Mouse (Mus musculus) neural tube, embryonic 13.5 days (tissue): ENCODE results near the gene Cdca7. TPM values are rescaled to one million over a fixed set of nuclear protein-coding genes. Genes with fewer than 3 reads are reported as not detected.

Experiments used
- ATAC-seq: fragments of 200-750 bp; cut with Nextera tagmentation; 2 replicates; pipeline ENCODE4 v1.8.0; 2017; ENCODE audit warnings: low read depth, mild to moderate bottlenecking, moderate TSS enrichment, moderate library complexity
- H3K27ac ChIP-seq: fragments of 300-500 bp; sonication (generic); replicated peaks from 2 replicates; pipeline ENCODE4 v1.5.1; 2015; ENCODE audit warnings: moderate library complexity, mild to moderate bottlenecking, inconsistent platforms
- H3K27me3 ChIP-seq: fragments of 300-500 bp; sonication (generic); 2 replicates; pipeline ENCODE4 v1.6.1; 2015; ENCODE audit warnings: mild to moderate bottlenecking, inconsistent platforms
- H3K36me3 ChIP-seq: fragments of 300-500 bp; sonication (generic); 2 replicates; pipeline ENCODE4 v1.6.1; 2015; ENCODE audit warnings: mild to moderate bottlenecking, inconsistent platforms
- H3K4me1 ChIP-seq: fragments of 300-500 bp; sonication (generic); replicated peaks from 2 replicates; pipeline ENCODE4 v1.6.1; 2015; ENCODE audit warnings: inconsistent platforms
- H3K4me2 ChIP-seq: fragments of 300-500 bp; sonication (generic); 2 replicates; pipeline ENCODE4 v1.6.1; 2015; ENCODE audit warnings: inconsistent platforms, mild to moderate bottlenecking, moderate library complexity
- H3K4me3 ChIP-seq: fragments of 300-500 bp; sonication (generic); 2 replicates; pipeline ENCODE4 v1.5.1; 2015; ENCODE audit warnings: mild to moderate bottlenecking, inconsistent platforms
- H3K9ac ChIP-seq: fragments of 300-500 bp; sonication (generic); 2 replicates; pipeline ENCODE4 v1.6.1; 2015; ENCODE audit warnings: moderate library complexity, mild to moderate bottlenecking, inconsistent platforms
- H3K9me3 ChIP-seq: fragments of 300-500 bp; sonication (generic); 2 replicates; pipeline ENCODE4 v1.6.1; 2016; ENCODE audit warnings: inconsistent platforms
- whole genome bisulfite sequencing: fragments of 180-500 bp; shearing (Covaris S2); methylation state at CpG from one replicate; pipeline ENCODE4 v1.1.7; 2015; 5-methylcytosine and 5-hydroxymethylcytosine counted together
- polyA plus RNA-seq: library from polyadenylated mRNA; unstranded; fragments of >200 nt; fragmentation: Nextera tagmentation; extraction: Ambion mirVana; gene quantifications from 2 replicates; pipeline ENCODE4 v1.2.1, GENCODE M21; 2015

Cdca7 gene
- polyA plus RNA-seq: 24.6 and 36.4 TPM in 2 replicates

GRCm38 (mm10) chr2:72475797-72476485 is at the start of gene Cdca7:
Cdca7 (plus strand) TSS chr2:72476159.
- WGBS: under 1% methylated on average over 58 of the region's 58 CpGs
- Histone ChIP-seq H3K4me2 (peak within 1 kb of the TSS; percentile 91), H3K4me1 (peaks cover 36% of the 10 kb centered on the region), H3K4me3 (peak within 1 kb of the TSS; percentile 85), H3K27ac (peak within 1 kb of the TSS; percentile 71), H3K36me3 (0 out of 2 replicates have a peak, but pooled peaks cover 3% of the 10 kb centered on the region), H3K9me3 (no peaks in the 10 kb centered on the region), H3K9ac (peak within 1 kb of the TSS; percentile 76), H3K27me3 (peaks cover 20% of the 10 kb centered on the region)
- peak; percentile 82 for ATAC-seq

- Histone ChIP-seq H3K27ac (peak overlapping the region; percentile 85), H3K4me1 (peaks cover 45% of the 10 kb centered on the region), H3K4me3 (peak overlapping the region; percentile 9), H3K36me3 (no peaks in the 10 kb centered on the region), H3K9ac (0 out of 2 replicates have a peak overlapping the region, but pooled peaks have one; percentile 41), H3K27me3 (no peaks in the 10 kb centered on the region), H3K9me3 (no peaks in the 10 kb centered on the region), H3K4me2 (peak overlapping the region; percentile 47)
- peak; percentile 94 for ATAC-seq
- WGBS: 3% methylated on average over 8 of the region's 8 CpGs
Measured at GRCm38 (mm10) chr2:72426776-72427175, 49.2 kb upstream of the Cdca7 start.

DNA sequence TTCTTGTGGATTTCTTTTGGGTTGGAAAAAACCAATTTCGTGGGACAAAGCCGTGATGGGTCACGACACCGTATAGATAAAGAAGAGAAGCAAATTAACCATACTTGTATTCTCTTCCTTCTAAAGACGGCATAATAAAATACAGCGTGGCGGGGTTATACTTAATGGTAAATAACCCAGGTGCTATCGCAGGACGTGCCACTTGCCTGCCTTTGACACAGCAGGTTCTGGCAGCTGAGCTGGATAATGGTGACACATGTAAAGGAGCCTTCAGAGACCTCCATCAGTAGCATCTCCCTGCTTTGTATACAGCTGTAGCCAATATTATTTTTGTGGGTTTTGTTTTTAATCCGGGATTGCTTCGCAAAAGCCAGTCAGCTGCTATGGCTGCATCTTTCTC is 48.7 kb upstream of the Cdca7 start:
- WGBS: 25% methylated on average over 11 of the region's 11 CpGs

DNA sequence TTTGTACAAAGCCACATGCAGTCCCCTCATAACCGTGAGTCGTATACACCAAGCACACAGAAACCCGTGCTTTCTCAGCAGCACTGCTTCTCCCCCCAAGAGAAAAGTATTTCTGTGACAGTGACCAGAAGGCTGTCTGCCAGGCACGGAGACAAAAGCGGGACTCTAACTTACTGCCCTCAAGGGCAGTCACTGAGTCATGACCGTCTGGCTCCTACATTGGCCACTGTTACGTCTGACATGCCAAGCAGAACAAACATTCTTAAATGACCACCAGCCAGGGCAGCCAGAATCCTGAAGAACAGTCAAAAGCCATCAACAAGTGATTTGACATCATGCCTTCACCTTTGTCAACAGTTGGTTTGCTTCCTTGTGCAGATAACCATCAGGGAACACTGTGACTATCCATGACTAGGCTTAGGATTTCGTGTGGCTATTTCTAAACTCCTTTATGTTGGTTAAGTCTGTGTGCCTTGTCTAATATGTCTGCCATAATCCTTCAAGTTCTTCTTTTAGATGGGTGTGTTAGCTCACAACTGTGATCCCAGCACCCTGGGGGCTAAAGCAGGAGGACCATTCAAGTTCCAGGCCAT is 36.9 kb upstream of the Cdca7 start:
- WGBS: 74% methylated on average over 8 of the region's 8 CpGs
- Histone ChIP-seq H3K4me3 (no peak overlapping the region), H3K27me3 (no peaks in the 10 kb centered on the region), H3K36me3 (no peaks in the 10 kb centered on the region), H3K4me2 (no peak overlapping the region), H3K9ac (no peak overlapping the region), H3K4me1 (peaks cover 5% of the 10 kb centered on the region; the same call in 1 of the 2 replicates), H3K9me3 (no peaks in the 10 kb centered on the region), H3K27ac (no peak overlapping the region)
- no peak for ATAC-seq

More for the DNA sequence above, 48.7 kb upstream of the Cdca7 start:
- 0 out of 2 replicates have a peak overlapping the region, but pooled peaks have one; percentile 36 for H3K9ac ChIP-seq
- ATAC-seq: peak; percentile 89
- peaks cover 45% of the 10 kb centered on the region for H3K4me1 ChIP-seq
- H3K4me2 ChIP-seq: peak overlapping the region; percentile 47
- H3K27ac ChIP-seq: peak overlapping the region; percentile 85
- H3K27me3 ChIP-seq: no peaks in the 10 kb centered on the region
- H3K9me3 ChIP-seq: no peaks in the 10 kb centered on the region
- peak overlapping the region; percentile 9 for H3K4me3 ChIP-seq
- no peaks in the 10 kb centered on the region for H3K36me3 ChIP-seq

- no peaks in the 10 kb centered on the region for H3K36me3 ChIP-seq
- no peak overlapping the region for H3K4me3 ChIP-seq
- no peak overlapping the region for H3K27ac ChIP-seq
- no peaks in the 10 kb centered on the region for H3K27me3 ChIP-seq
- no peaks in the 10 kb centered on the region for H3K9me3 ChIP-seq
- no peak overlapping the region for H3K9ac ChIP-seq
- peak; percentile 40 for ATAC-seq
- H3K4me1 ChIP-seq: peaks cover 5% of the 10 kb centered on the region; the same call in 1 of the 2 replicates
- H3K4me2 ChIP-seq: no peak overlapping the region
- 51% methylated on average over 9 of the region's 9 CpGs for WGBS
Measured at GRCm38 (mm10) chr2:72441010-72441409, 34.9 kb upstream of the Cdca7 start.

GRCm38 (mm10) chr2:72442825-72443224 is 33.1 kb upstream of the Cdca7 start:
- ATAC-seq: no peak
- Histone ChIP-seq H3K27ac (no peak overlapping the region), H3K4me3 (no peak overlapping the region), H3K4me1 (peaks cover 5% of the 10 kb centered on the region; the same call in 1 of the 2 replicates), H3K36me3 (no peaks in the 10 kb centered on the region), H3K4me2 (no peak overlapping the region), H3K9me3 (no peaks in the 10 kb centered on the region), H3K27me3 (no peaks in the 10 kb centered on the region), H3K9ac (no peak overlapping the region)
- 76% methylated on average over 6 of the region's 6 CpGs for WGBS

DNA sequence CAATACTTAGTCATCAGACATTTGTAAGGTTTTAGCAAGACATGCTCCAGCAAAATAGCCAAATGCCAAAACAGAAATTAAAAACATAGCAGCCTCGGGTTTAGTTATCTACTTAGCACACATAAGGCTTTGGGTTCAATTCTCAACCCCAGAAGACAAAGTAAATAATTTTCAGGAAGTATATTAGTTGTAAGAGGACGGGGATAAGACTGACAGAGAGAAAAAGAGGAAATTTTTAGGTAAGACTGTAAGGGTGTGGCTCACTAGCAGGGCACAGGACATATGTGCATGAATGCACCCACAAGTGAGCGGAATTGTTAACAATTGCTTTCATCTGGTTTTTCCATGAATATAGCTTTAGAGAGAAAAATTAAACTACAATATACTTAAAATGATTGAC is 32.0 kb upstream of the Cdca7 start:
- Histone ChIP-seq H3K27me3 (no peaks in the 10 kb centered on the region), H3K27ac (no peak overlapping the region), H3K4me2 (no peak overlapping the region), H3K4me3 (no peak overlapping the region), H3K9me3 (no peaks in the 10 kb centered on the region), H3K36me3 (no peaks in the 10 kb centered on the region), H3K9ac (no peak overlapping the region), H3K4me1 (peaks cover 5% of the 10 kb centered on the region; the same call in 1 of the 2 replicates)
- WGBS: 89% methylated on average over 3 of the region's 3 CpGs
- ATAC-seq: no peak

DNA sequence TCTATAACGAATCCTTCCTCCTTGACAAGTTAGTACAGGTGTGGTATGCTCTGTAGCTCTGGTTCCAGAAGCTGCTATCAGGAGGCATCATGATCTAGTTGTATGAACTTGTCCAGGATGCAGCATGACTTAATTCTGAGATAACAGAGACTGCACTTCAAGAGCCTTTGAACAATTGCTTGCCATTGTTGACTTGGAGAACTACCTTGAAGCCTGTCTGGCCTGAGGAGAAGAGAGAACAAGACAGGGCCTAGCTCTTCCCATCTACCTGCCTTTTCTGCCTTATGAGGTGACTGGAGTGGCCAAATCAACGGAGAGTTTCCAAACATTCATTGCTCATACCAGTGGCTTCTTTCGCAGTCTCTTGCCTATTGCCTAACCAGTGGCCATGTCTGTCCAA is 29.9 kb upstream of the Cdca7 start:
- Histone ChIP-seq H3K4me2 (no peak overlapping the region), H3K36me3 (no peaks in the 10 kb centered on the region), H3K27ac (no peak overlapping the region), H3K9me3 (no peaks in the 10 kb centered on the region), H3K4me1 (no peaks in the 10 kb centered on the region; the same call in 1 of the 2 replicates), H3K27me3 (no peaks in the 10 kb centered on the region), H3K9ac (no peak overlapping the region), H3K4me3 (no peak overlapping the region)
- ATAC-seq: no peak
- WGBS: 93% methylated on average over 3 of the region's 3 CpGs

- no peak overlapping the region for H3K4me2 ChIP-seq
- H3K27ac ChIP-seq: no peak overlapping the region
- H3K4me3 ChIP-seq: no peak overlapping the region
- H3K36me3 ChIP-seq: no peaks in the 10 kb centered on the region
- WGBS: 30% methylated on average over 5 of the region's 5 CpGs
- no peaks in the 10 kb centered on the region for H3K27me3 ChIP-seq
- no peak overlapping the region for H3K9ac ChIP-seq
- no peaks in the 10 kb centered on the region for H3K9me3 ChIP-seq
- no peak for ATAC-seq
- H3K4me1 ChIP-seq: no peaks in the 10 kb centered on the region; the same call in 1 of the 2 replicates
Measured at GRCm38 (mm10) chr2:72446615-72447014, 29.3 kb upstream of the Cdca7 start.

DNA sequence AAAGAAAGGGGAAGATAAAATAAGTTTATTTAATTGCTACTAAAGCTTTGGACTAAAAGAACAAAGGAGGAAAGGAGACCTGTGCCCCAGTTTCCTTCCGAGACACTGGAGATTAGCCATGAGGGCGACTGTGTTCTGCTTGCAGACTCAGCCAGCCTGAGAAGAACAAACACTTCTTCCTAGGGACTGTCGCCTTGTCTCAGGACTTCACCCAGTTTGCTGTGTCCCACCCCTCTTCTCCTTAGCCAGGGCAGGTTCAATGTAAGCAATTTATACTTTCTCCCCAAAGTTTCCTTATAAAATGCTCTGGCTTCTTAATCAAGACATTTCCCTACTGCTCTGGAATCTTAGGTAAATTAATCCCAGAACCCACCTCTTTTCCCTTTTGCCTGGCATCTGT is 22.4 kb upstream of the Cdca7 start:
- H3K4me1 ChIP-seq: peaks cover 8% of the 10 kb centered on the region; the same call in 1 of the 2 replicates
- WGBS: 48% methylated on average over 3 of the region's 3 CpGs

GRCm38 (mm10) chr2:72456189-72456588 is 19.8 kb upstream of the Cdca7 start:
- 76% methylated on average over 1 of the region's 1 CpGs for WGBS
- peaks cover 8% of the 10 kb centered on the region; the same call in 1 of the 2 replicates for H3K4me1 ChIP-seq
- no peak for ATAC-seq
- no peak overlapping the region for H3K4me2 ChIP-seq
- H3K27me3 ChIP-seq: no peaks in the 10 kb centered on the region
- H3K36me3 ChIP-seq: no peaks in the 10 kb centered on the region
- no peak overlapping the region for H3K4me3 ChIP-seq
- no peaks in the 10 kb centered on the region for H3K9me3 ChIP-seq
- H3K9ac ChIP-seq: no peak overlapping the region
- no peak overlapping the region for H3K27ac ChIP-seq

More for the DNA sequence above, 22.4 kb upstream of the Cdca7 start:
- H3K27me3 ChIP-seq: no peaks in the 10 kb centered on the region
- no peaks in the 10 kb centered on the region for H3K36me3 ChIP-seq
- no peak for ATAC-seq
- no peak overlapping the region for H3K9ac ChIP-seq
- H3K9me3 ChIP-seq: no peaks in the 10 kb centered on the region
- H3K4me3 ChIP-seq: no peak overlapping the region
- no peak overlapping the region for H3K4me2 ChIP-seq
- H3K27ac ChIP-seq: no peak overlapping the region

GRCm38 (mm10) chr2:72464376-72465014 is 11.5 kb upstream of the Cdca7 start:
- no peaks in the 10 kb centered on the region for H3K36me3 ChIP-seq
- no peaks in the 10 kb centered on the region for H3K27me3 ChIP-seq
- no peak overlapping the region for H3K27ac ChIP-seq
- ATAC-seq: no peak
- H3K9me3 ChIP-seq: no peaks in the 10 kb centered on the region
- no peak overlapping the region for H3K4me2 ChIP-seq
- H3K4me3 ChIP-seq: no peak overlapping the region
- no peak overlapping the region for H3K9ac ChIP-seq
- no peaks in the 10 kb centered on the region for H3K4me1 ChIP-seq
- 28% methylated on average over 7 of the region's 7 CpGs for WGBS
